Mouse (Mus musculus): ENCODE data around the gene Sik2. TPM values are rescaled to one million over a fixed set of nuclear protein-coding genes. Genes with fewer than 3 reads are reported as not detected.

The Sik2 gene
- polyA plus RNA-seq, 1 experiment from 2014 or later: 16.1 TPM

- H3K9ac ChIP-seq: no peak overlapping the region
- DNase-seq (ENCODE audit: low spot score) (no peak), ATAC-seq (ENCODE audit: low FRiP score) (no peak)
- H3K4me3 ChIP-seq (replicated peaks; ENCODE audit: low read length): no peak overlapping the region
- no peaks in the 10 kb centered on the region for H3K4me1 ChIP-seq (replicated peaks; ENCODE audit: control insufficient read depth, insufficient read depth, low read length)
- H3K36me3 ChIP-seq (replicated peaks; ENCODE audit: control insufficient read depth, insufficient read depth): peaks cover 6% of the 10 kb centered on the region; the same call in 1 of the 2 replicates
- H3K4me2 ChIP-seq (replicated peaks): no peak overlapping the region
- H3K27me3 ChIP-seq (ENCODE audit: control insufficient read depth, insufficient read depth, low read length): no peaks in the 10 kb centered on the region
- no peaks in the 10 kb centered on the region for H3K9me3 ChIP-seq (ENCODE audit: control insufficient read depth, low read length)
- H3K27ac ChIP-seq: no peak overlapping the region
Measured at GRCm38 (mm10) chr9:50929986-50930385, 78.9 kb downstream of the Sik2 start.

- H3K4me3 ChIP-seq (replicated peaks; ENCODE audit: low read length): no peak overlapping the region
- H3K27ac ChIP-seq: no peak overlapping the region
- DNase-seq (ENCODE audit: low spot score) (no peak), ATAC-seq (ENCODE audit: low FRiP score) (no peak)
- WGBS: 93% methylated on average over 4 of the region's 4 CpGs
- no peaks in the 10 kb centered on the region for H3K9me3 ChIP-seq (ENCODE audit: control insufficient read depth, low read length)
- H3K4me2 ChIP-seq (replicated peaks): no peak overlapping the region
- H3K36me3 ChIP-seq (replicated peaks; ENCODE audit: control insufficient read depth, insufficient read depth): no peaks in the 10 kb centered on the region
- H3K27me3 ChIP-seq (ENCODE audit: control insufficient read depth, insufficient read depth, low read length): no peaks in the 10 kb centered on the region
- H3K9ac ChIP-seq: no peak overlapping the region
- no peaks in the 10 kb centered on the region for H3K4me1 ChIP-seq (replicated peaks; ENCODE audit: control insufficient read depth, insufficient read depth, low read length)
Measured at GRCm38 (mm10) chr9:50925801-50926200, 83.1 kb downstream of the Sik2 start.

GRCm38 (mm10) chr9:50924454-50924853, 84.4 kb downstream of the Sik2 start:
- no peak overlapping the region for H3K27ac ChIP-seq
- ATAC-seq (ENCODE audit: low FRiP score) (no peak), DNase-seq (ENCODE audit: low spot score) (no peak)
- H3K9me3 ChIP-seq (ENCODE audit: control insufficient read depth, low read length): no peaks in the 10 kb centered on the region
- no peaks in the 10 kb centered on the region for H3K27me3 ChIP-seq (ENCODE audit: control insufficient read depth, insufficient read depth, low read length)
- no peak overlapping the region for H3K4me3 ChIP-seq (replicated peaks; ENCODE audit: low read length)
- H3K4me2 ChIP-seq (replicated peaks): no peak overlapping the region
- H3K9ac ChIP-seq: no peak overlapping the region
- no peaks in the 10 kb centered on the region for H3K4me1 ChIP-seq (replicated peaks; ENCODE audit: control insufficient read depth, insufficient read depth, low read length)
- H3K36me3 ChIP-seq (replicated peaks; ENCODE audit: control insufficient read depth, insufficient read depth): no peaks in the 10 kb centered on the region

- Histone ChIP-seq H3K36me3 (replicated peaks; ENCODE audit: control insufficient read depth, insufficient read depth) (no peaks in the 10 kb centered on the region), H3K4me2 (replicated peaks) (no peak overlapping the region), H3K27me3 (ENCODE audit: control insufficient read depth, insufficient read depth, low read length) (no peaks in the 10 kb centered on the region), H3K9ac (no peak overlapping the region), H3K9me3 (ENCODE audit: control insufficient read depth, low read length) (no peaks in the 10 kb centered on the region), H3K27ac (no peak overlapping the region), H3K4me3 (replicated peaks; ENCODE audit: low read length) (no peak overlapping the region), H3K4me1 (replicated peaks; ENCODE audit: control insufficient read depth, insufficient read depth, low read length) (no peaks in the 10 kb centered on the region)
- DNase-seq (ENCODE audit: low spot score): no peak
- no peak for ATAC-seq (ENCODE audit: low FRiP score)
- WGBS: 76% methylated on average over 5 of the region's 5 CpGs
Measured at GRCm38 (mm10) chr9:50922363-50923153, 86.3 kb downstream of the Sik2 start.

GRCm38 (mm10) chr9:50920933-50921895, 87.7 kb downstream of the Sik2 start:
- ATAC-seq (ENCODE audit: low FRiP score) (no peak), DNase-seq (ENCODE audit: low spot score) (no peak)
- no peak overlapping the region for H3K27ac ChIP-seq
- H3K9ac ChIP-seq: no peak overlapping the region
- H3K27me3 ChIP-seq (ENCODE audit: control insufficient read depth, insufficient read depth, low read length): no peaks in the 10 kb centered on the region
- H3K4me3 ChIP-seq (replicated peaks; ENCODE audit: low read length): no peak overlapping the region
- H3K36me3 ChIP-seq (replicated peaks; ENCODE audit: control insufficient read depth, insufficient read depth): no peaks in the 10 kb centered on the region
- H3K4me1 ChIP-seq (replicated peaks; ENCODE audit: control insufficient read depth, insufficient read depth, low read length): no peaks in the 10 kb centered on the region
- 92% methylated on average over 3 of the region's 3 CpGs for WGBS
- H3K4me2 ChIP-seq (replicated peaks): no peak overlapping the region
- no peaks in the 10 kb centered on the region for H3K9me3 ChIP-seq (ENCODE audit: control insufficient read depth, low read length)

GRCm38 (mm10) chr9:50919554-50919953, 89.3 kb downstream of the Sik2 start:
- WGBS: 92% methylated on average over 2 of the region's 2 CpGs
- Histone ChIP-seq H3K36me3 (replicated peaks; ENCODE audit: control insufficient read depth, insufficient read depth) (peaks cover 1% of the 10 kb centered on the region; the same call in 1 of the 2 replicates), H3K27me3 (ENCODE audit: control insufficient read depth, insufficient read depth, low read length) (no peaks in the 10 kb centered on the region), H3K4me3 (replicated peaks; ENCODE audit: low read length) (no peak overlapping the region), H3K4me2 (replicated peaks) (no peak overlapping the region), H3K9ac (no peak overlapping the region), H3K9me3 (ENCODE audit: control insufficient read depth, low read length) (no peaks in the 10 kb centered on the region), H3K4me1 (replicated peaks; ENCODE audit: control insufficient read depth, insufficient read depth, low read length) (no peaks in the 10 kb centered on the region), H3K27ac (no peak overlapping the region)
- no peak for DNase-seq (ENCODE audit: low spot score)
- no peak for ATAC-seq (ENCODE audit: low FRiP score)

- Histone ChIP-seq H3K9me3 (ENCODE audit: control insufficient read depth, low read length) (no peaks in the 10 kb centered on the region), H3K27ac (no peak overlapping the region), H3K4me1 (replicated peaks; ENCODE audit: control insufficient read depth, insufficient read depth, low read length) (no peaks in the 10 kb centered on the region), H3K4me3 (replicated peaks; ENCODE audit: low read length) (no peak overlapping the region), H3K9ac (no peak overlapping the region), H3K36me3 (replicated peaks; ENCODE audit: control insufficient read depth, insufficient read depth) (peaks cover 10% of the 10 kb centered on the region; the same call in 1 of the 2 replicates), H3K4me2 (replicated peaks) (no peak overlapping the region), H3K27me3 (ENCODE audit: control insufficient read depth, insufficient read depth, low read length) (no peaks in the 10 kb centered on the region)
- DNase-seq (ENCODE audit: low spot score) (no peak), ATAC-seq (ENCODE audit: low FRiP score) (no peak)
- WGBS: 86% methylated on average over 3 of the region's 3 CpGs
Measured at GRCm38 (mm10) chr9:50918131-50918530, 90.7 kb downstream of the Sik2 start.

GRCm38 (mm10) chr9:50911861-50912515, 96.9 kb downstream of the Sik2 start:
- H3K9me3 ChIP-seq (ENCODE audit: control insufficient read depth, low read length): no peaks in the 10 kb centered on the region
- no peak for DNase-seq (ENCODE audit: low spot score)
- H3K36me3 ChIP-seq (replicated peaks; ENCODE audit: control insufficient read depth, insufficient read depth): peaks cover 14% of the 10 kb centered on the region; the same call in 1 of the 2 replicates
- H3K4me1 ChIP-seq (replicated peaks; ENCODE audit: control insufficient read depth, insufficient read depth, low read length): no peaks in the 10 kb centered on the region
- WGBS: 88% methylated on average over 7 of the region's 7 CpGs
- H3K4me3 ChIP-seq (replicated peaks; ENCODE audit: low read length): no peak overlapping the region
- ATAC-seq (ENCODE audit: low FRiP score): no peak
- H3K27ac ChIP-seq: no peak overlapping the region
- H3K4me2 ChIP-seq (replicated peaks): no peak overlapping the region
- no peak overlapping the region for H3K9ac ChIP-seq
- H3K27me3 ChIP-seq (ENCODE audit: control insufficient read depth, insufficient read depth, low read length): no peaks in the 10 kb centered on the region

GRCm38 (mm10) chr9:50905321-50905720, 103.6 kb downstream of the Sik2 start:
- Histone ChIP-seq H3K4me1 (replicated peaks; ENCODE audit: control insufficient read depth, insufficient read depth, low read length) (no peaks in the 10 kb centered on the region), H3K27ac (no peak overlapping the region), H3K27me3 (ENCODE audit: control insufficient read depth, insufficient read depth, low read length) (no peaks in the 10 kb centered on the region), H3K4me3 (replicated peaks; ENCODE audit: low read length) (no peak overlapping the region), H3K9ac (no peak overlapping the region), H3K4me2 (replicated peaks) (no peak overlapping the region), H3K9me3 (ENCODE audit: control insufficient read depth, low read length) (no peaks in the 10 kb centered on the region), H3K36me3 (replicated peaks; ENCODE audit: control insufficient read depth, insufficient read depth) (no peaks in the 10 kb centered on the region)
- no peak for ATAC-seq (ENCODE audit: low FRiP score)
- DNase-seq (ENCODE audit: low spot score): no peak
- 89% methylated on average over 3 of the region's 3 CpGs for WGBS
